Mouse (Mus musculus) MEL (cell line): ENCODE data around the gene Pmfbp1. TPM values are rescaled to one million over a fixed set of nuclear protein-coding genes. Genes with fewer than 3 reads are reported as not detected.

Experiments
- DNase-seq: peaks from one replicate; pipeline ENCODE4 v3.0.0; 2011; ENCODE audit warnings: low read depth, low spot score
- H3K27ac ChIP-seq: 2 replicates; pipeline ENCODE4 v1.5.1; 2012; ENCODE audit warnings: low read depth, mild to moderate bottlenecking, control low read depth, low read length, moderate library complexity; ENCODE audit not compliant: control insufficient read depth
- H3K27me3 ChIP-seq, 2 experiments: fragments of 150-350 bp in 1 of 2; sonication (generic) in 1 of 2; 2 replicates each; pipeline ENCODE4 v1.6.1; 2012; ENCODE audit warnings: low read length in 2 of 2, mild to moderate bottlenecking in 2 of 2, improper control_type of control experiment in 1 of 2, moderate library complexity in 1 of 2; ENCODE audit not compliant: insufficient read depth in 2 of 2, control insufficient read depth in 1 of 2
- H3K36me3 ChIP-seq, 2 experiments: 2 replicates each; pipeline ENCODE4 v1.6.1; 2012 to 2014; ENCODE audit warnings: low read length in 2 of 2, improper control_type of control experiment in 1 of 2, inconsistent platforms in 1 of 2, mild to moderate bottlenecking in 1 of 2; ENCODE audit not compliant: insufficient read depth in 2 of 2, control insufficient read depth in 1 of 2
- H3K4me1 ChIP-seq, 2 experiments: fragments of 150-350 bp in 1 of 2; sonication (generic) in 1 of 2; 2 replicates each; pipeline ENCODE4 v1.6.1; 2012; ENCODE audit warnings: low read length in 2 of 2, improper control_type of control experiment in 1 of 2, mild to moderate bottlenecking in 1 of 2; ENCODE audit not compliant: insufficient read depth in 2 of 2, control insufficient read depth in 1 of 2
- H3K4me3 ChIP-seq, 2 experiments: fragments of 150-350 bp in 1 of 2; sonication (generic) in 1 of 2; 2 replicates each; pipeline ENCODE4 v1.5.1; 2012; ENCODE audit warnings: low read depth in 2 of 2, low read length in 2 of 2, mild to moderate bottlenecking in 2 of 2, moderate library complexity in 2 of 2, control low read depth in 1 of 2, improper control_type of control experiment in 1 of 2; ENCODE audit not compliant: control insufficient read depth in 1 of 2, insufficient read depth in 1 of 2
- H3K79me2 ChIP-seq: 2 replicates; pipeline ENCODE4 v1.6.1; 2012; ENCODE audit warnings: mild to moderate bottlenecking, low read length, moderate library complexity; ENCODE audit not compliant: control insufficient read depth, poor library complexity, insufficient read depth
- H3K9ac ChIP-seq: 2 replicates; pipeline ENCODE4 v1.6.1; 2012; ENCODE audit warnings: low read depth, mild to moderate bottlenecking, control low read depth, low read length, moderate library complexity; ENCODE audit not compliant: control insufficient read depth, poor library complexity, severe bottlenecking
- H3K9me3 ChIP-seq: fragments of 150-350 bp; sonication (generic); replicated peaks from 2 replicates; pipeline ENCODE4 v1.6.1; 2012; ENCODE audit warnings: mild to moderate bottlenecking, low read length, improper control_type of control experiment, moderate library complexity; ENCODE audit not compliant: insufficient read depth
- CHD2 ChIP-seq: IDR thresholded peaks from 2 replicates; pipeline ENCODE4 v1.6.1; 2011; ENCODE audit warnings: low read length, improper control_type of control experiment
- E2F4 ChIP-seq: IDR thresholded peaks from 2 replicates; pipeline ENCODE4 v1.6.1; 2011; ENCODE audit warnings: low read depth, low read length, improper control_type of control experiment, borderline replicate concordance
- ETS1 ChIP-seq: IDR thresholded peaks from 2 replicates; pipeline ENCODE4 v1.6.1; 2012; ENCODE audit warnings: low read depth, mild to moderate bottlenecking, inconsistent platforms, low read length, improper control_type of control experiment, moderate library complexity
- GABPA ChIP-seq: IDR thresholded peaks from 2 replicates; pipeline ENCODE4 v1.6.1; 2012; ENCODE audit warnings: low read depth, mild to moderate bottlenecking, inconsistent platforms, low read length, improper control_type of control experiment, moderate library complexity
- JUND ChIP-seq: IDR thresholded peaks from 2 replicates; pipeline ENCODE4 v1.6.1; 2011; ENCODE audit warnings: low read depth, mild to moderate bottlenecking, improper control_type of control experiment, low read length
- KAT2A ChIP-seq: conservative IDR thresholded peaks from 2 replicates; pipeline ENCODE4 v1.6.1; 2012; ENCODE audit warnings: low read depth, low read length, improper control_type of control experiment, inconsistent platforms
- MYC ChIP-seq: IDR thresholded peaks from 2 replicates; pipeline ENCODE4 v1.6.1; 2011; ENCODE audit warnings: low read depth, mild to moderate bottlenecking, low read length, improper control_type of control experiment, moderate library complexity
- NELFE ChIP-seq: IDR thresholded peaks from 2 replicates; pipeline ENCODE4 v1.6.1; 2011; ENCODE audit warnings: low read depth, low read length, improper control_type of control experiment
- NRF1 ChIP-seq: IDR thresholded peaks from 2 replicates; pipeline ENCODE4 v1.6.1; 2014; ENCODE audit warnings: low read depth, mild to moderate bottlenecking, inconsistent platforms, low read length, improper control_type of control experiment, moderate library complexity; ENCODE audit not compliant: poor library complexity, insufficient read depth, severe bottlenecking
- POLR2AphosphoS2 ChIP-seq: IDR thresholded peaks from 2 replicates; pipeline ENCODE4 v1.6.1; 2011; ENCODE audit warnings: low read length, improper control_type of control experiment
- POLR2AphosphoS5 ChIP-seq: IDR thresholded peaks from 2 replicates; pipeline ENCODE4 v1.6.1; 2012; ENCODE audit warnings: low read depth, borderline replicate concordance, mild to moderate bottlenecking, inconsistent platforms, low read length, moderate library complexity, mixed read lengths
- RAD21 ChIP-seq: IDR thresholded peaks from 2 replicates; pipeline ENCODE4 v1.6.1; 2011; ENCODE audit warnings: mild to moderate bottlenecking, low read depth, low read length, improper control_type of control experiment
- RCOR1 ChIP-seq: IDR thresholded peaks from 2 replicates; pipeline ENCODE4 v1.6.1; 2012; ENCODE audit warnings: low read depth, mild to moderate bottlenecking, inconsistent platforms, low read length, improper control_type of control experiment
- SIN3A ChIP-seq: IDR thresholded peaks from 2 replicates; pipeline ENCODE4 v1.6.1; 2012; ENCODE audit warnings: low read length, improper control_type of control experiment, inconsistent platforms
- TCF12 ChIP-seq: IDR thresholded peaks from 2 replicates; pipeline ENCODE4 v1.6.1; 2014; ENCODE audit warnings: low read depth, mild to moderate bottlenecking, inconsistent platforms, low read length, improper control_type of control experiment, moderate library complexity
- USF1 ChIP-seq: IDR thresholded peaks from 2 replicates; pipeline ENCODE4 v1.6.1; 2014; ENCODE audit warnings: low read depth, mild to moderate bottlenecking, inconsistent platforms, low read length, improper control_type of control experiment, moderate library complexity
- ZC3H11A ChIP-seq: IDR thresholded peaks from 2 replicates; pipeline ENCODE4 v1.6.1; 2012; ENCODE audit warnings: low read depth, mild to moderate bottlenecking, inconsistent platforms, low read length, improper control_type of control experiment
- ZMIZ1 ChIP-seq: IDR thresholded peaks from 2 replicates; pipeline ENCODE4 v1.6.1; 2012; ENCODE audit warnings: low read depth, mild to moderate bottlenecking, inconsistent platforms, low read length, improper control_type of control experiment, moderate library complexity
- polyA plus RNA-seq, 2 experiments: library from polyadenylated mRNA; stranded (reverse) in 1 of 2; unstranded in 1 of 2; fragments of >175 nt in 1 of 2; fragments of >200 nt in 1 of 2; gene quantifications; 2 replicates each; pipeline versions ENCODE4 v1.2.1 to v1.2.4; 2012; ENCODE audit warnings: low replicate concordance in 2 of 2, low read depth in 1 of 2; ENCODE audit not compliant: insufficient read length in 2 of 2, insufficient read depth in 1 of 2, missing spikeins in 1 of 2
- total RNA-seq: library from RNA; depleted of rRNA; stranded (reverse); fragments of 300-350 nt; gene quantifications from 2 replicates; pipeline ENCODE4 v1.2.3, GENCODE M21; 2012

The Pmfbp1 gene
- total and polyA plus RNA-seq, 3 experiments = 0.23 to 0.40 TPM; not detected in 1

DNA sequence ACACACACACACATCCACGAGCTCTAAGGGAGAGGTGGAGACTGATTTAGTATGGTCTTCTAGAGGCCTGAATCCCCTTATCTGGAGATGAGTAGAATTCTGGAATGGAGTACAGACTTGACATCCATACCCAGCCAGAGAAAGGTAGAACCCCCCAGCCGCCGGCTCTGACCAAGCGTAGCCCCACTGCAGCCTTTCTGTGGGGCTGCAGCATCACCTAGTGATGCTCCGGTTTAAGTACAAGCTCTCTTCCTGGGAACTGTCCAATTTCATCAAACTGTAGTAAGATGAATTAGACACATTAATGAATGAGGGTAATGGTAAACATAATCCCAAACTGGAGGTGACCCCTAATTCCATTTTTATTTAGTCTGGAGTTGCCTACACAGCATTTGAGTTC is 26.3 kb upstream of the Pmfbp1 start:
- Histone ChIP-seq H3K27ac (no peak overlapping the region), H3K9me3 (no peaks in the 10 kb centered on the region), H3K4me3 (no peak overlapping the region), H3K27me3 (no peaks in the 10 kb centered on the region), H3K36me3 (no peaks in the 10 kb centered on the region), H3K79me2 (no peaks in the 10 kb centered on the region), H3K9ac (no peak overlapping the region), H3K4me1 (no peaks in the 10 kb centered on the region)
- DNase-seq = no peak
- TF ChIP-seq KAT2A (no peak), NELFE (no peak), TCF12 (no peak), ZMIZ1 (no peak), ZC3H11A (no peak), POLR2AphosphoS5 (no peak), CHD2 (no peak), MYC (no peak), E2F4 (no peak), JUND (no peak)

DNA sequence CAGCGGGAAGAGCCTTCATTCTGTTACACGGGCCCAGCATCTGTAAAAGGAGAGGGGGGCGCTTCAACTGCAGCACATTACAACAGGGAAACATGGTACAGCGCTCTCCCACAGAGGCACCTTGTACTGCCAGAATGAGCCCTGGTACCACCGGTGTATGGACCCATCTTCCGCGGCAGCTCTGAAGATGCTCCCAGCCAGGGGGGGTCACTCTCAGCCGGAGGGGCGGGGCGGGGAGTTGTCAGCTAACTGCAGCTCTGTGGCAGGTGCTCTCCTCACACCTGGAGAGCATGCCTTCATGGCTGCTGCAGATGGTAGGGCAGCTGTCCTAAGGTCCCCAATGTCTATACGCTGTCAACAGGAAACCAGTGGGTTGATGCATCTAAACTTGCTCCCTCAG is 25.7 kb upstream of the Pmfbp1 start:
- TF ChIP-seq USF1 = no peak
- no peak for TF ChIP-seq KAT2A
- no peak for TF ChIP-seq NRF1
- TF ChIP-seq SIN3A = no peak
- TF ChIP-seq RCOR1 = no peak
- no peak for TF ChIP-seq JUND
- Histone ChIP-seq H3K4me3 (no peak overlapping the region), H3K27me3 (no peaks in the 10 kb centered on the region), H3K36me3 (no peaks in the 10 kb centered on the region), H3K4me1 (no peaks in the 10 kb centered on the region), H3K27ac (no peak overlapping the region), H3K79me2 (no peaks in the 10 kb centered on the region), H3K9ac (no peak overlapping the region), H3K9me3 (no peaks in the 10 kb centered on the region)
- no peak for DNase-seq

GRCm38 (mm10) chr8:109471876-109472275 is 22.0 kb upstream of the Pmfbp1 start:
- Histone ChIP-seq H3K36me3 (no peaks in the 10 kb centered on the region), H3K4me3 (no peak overlapping the region), H3K9ac (no peak overlapping the region), H3K27me3 (no peaks in the 10 kb centered on the region), H3K9me3 (no peaks in the 10 kb centered on the region), H3K27ac (no peak overlapping the region), H3K4me1 (no peaks in the 10 kb centered on the region), H3K79me2 (no peaks in the 10 kb centered on the region)
- DNase-seq = no peak
- TF ChIP-seq GABPA (no peak), POLR2AphosphoS2 (no peak), ZC3H11A (no peak), POLR2AphosphoS5 (no peak), ZMIZ1 (no peak), RCOR1 (no peak), ETS1 (no peak), KAT2A (no peak), RAD21 (no peak)
